Mouse (Mus musculus) testis, postnatal 14 days (tissue): ENCODE data around the gene Oas2.
"Not testable (repeated sequence)": the region's sequence is repeated elsewhere in the genome, so short reads cannot be mapped to it uniquely, and the experiment has no call there.

Source experiments
- DNase-seq: peaks from one replicate; pipeline ENCODE4 v3.0.0; 2021; ENCODE audit warnings: low spot score

Oas2 gene

GRCm38 (mm10) chr5:120749688-120750087, at the start of gene Oas2:
Oas2 (minus strand) TSS chr5:120749853.
- DNase-seq = no peak

GRCm38 (mm10) chr5:120798943-120799342, 49.3 kb upstream of the Oas2 start:
- not testable (repeated sequence) for DNase-seq

- not testable (repeated sequence) for DNase-seq
Measured at GRCm38 (mm10) chr5:120798147-120798546, 48.5 kb upstream of the Oas2 start.

GRCm38 (mm10) chr5:120795480-120796034, 45.9 kb upstream of the Oas2 start, which contains the start of gene Oas1e:
Oas1e (minus strand) TSS chr5:120795530.
- not testable (repeated sequence) for DNase-seq

GRCm38 (mm10) chr5:120793043-120793442, 43.4 kb upstream of the Oas2 start:
- peak; percentile 27 for DNase-seq

GRCm38 (mm10) chr5:120787042-120787441, 37.4 kb upstream of the Oas2 start:
- no peak for DNase-seq

GRCm38 (mm10) chr5:120782446-120782845, 32.8 kb upstream of the Oas2 start:
- no peak for DNase-seq

- DNase-seq = no peak
Measured at GRCm38 (mm10) chr5:120781646-120782045, 32.0 kb upstream of the Oas2 start.

- no peak for DNase-seq
Measured at GRCm38 (mm10) chr5:120779922-120780321, 30.3 kb upstream of the Oas2 start.

GRCm38 (mm10) chr5:120778941-120779340, 29.3 kb upstream of the Oas2 start:
- no peak for DNase-seq

- DNase-seq = no peak
Measured at GRCm38 (mm10) chr5:120777478-120777877, 27.8 kb upstream of the Oas2 start, which contains the start of gene Oas3. Oas3 (minus strand) TSS chr5:120777661.

GRCm38 (mm10) chr5:120776801-120777200, 27.1 kb upstream of the Oas2 start:
- no peak for DNase-seq

- DNase-seq = no peak
Measured at GRCm38 (mm10) chr5:120775287-120775985, 25.8 kb upstream of the Oas2 start.

- no peak for DNase-seq
Measured at GRCm38 (mm10) chr5:120769396-120769795, 19.7 kb upstream of the Oas2 start.

GRCm38 (mm10) chr5:120765010-120765409, 15.4 kb upstream of the Oas2 start:
- DNase-seq = no peak

GRCm38 (mm10) chr5:120761901-120762300, 12.2 kb upstream of the Oas2 start:
- DNase-seq = peak; percentile 49

GRCm38 (mm10) chr5:120754215-120754614, 4.6 kb upstream of the Oas2 start:
- no peak for DNase-seq

GRCm38 (mm10) chr5:120752786-120753185, 3.1 kb upstream of the Oas2 start:
- DNase-seq = no peak

GRCm38 (mm10) chr5:120751206-120751605, 1.6 kb upstream of the Oas2 start:
- no peak for DNase-seq

- DNase-seq = peak; percentile 33
Measured at GRCm38 (mm10) chr5:120746451-120746850, 3.2 kb downstream of the Oas2 start.

- no peak for DNase-seq
Measured at GRCm38 (mm10) chr5:120742125-120742524, 7.5 kb downstream of the Oas2 start.

- no peak for DNase-seq
Measured at GRCm38 (mm10) chr5:120734380-120734990, 15.2 kb downstream of the Oas2 start.

- no peak for DNase-seq
Measured at GRCm38 (mm10) chr5:120733696-120734095, 16.0 kb downstream of the Oas2 start.
